Mouse (Mus musculus) c-Kit-positive CD71-negative TER-119-negative erythroid progenitor cells, embryonic 14.5 days (primary cell): Measurements from ENCODE around the gene Myo18a.

Experiments
- DNase-seq: peaks from one replicate; pipeline ENCODE4 v3.0.0-alpha.2; 2013; ENCODE audit warnings: low read depth

Gene Myo18a

GRCm38 (mm10) chr11:77771879-77772713 is 9.1 kb downstream of the Myo18a start:
- no peak for DNase-seq

- no peak for DNase-seq
These were observed 12.8 kb downstream of the Myo18a start for GRCm38 (mm10) chr11:77775701-77776400.

- no peak for DNase-seq
These were observed 14.4 kb downstream of the Myo18a start for GRCm38 (mm10) chr11:77777436-77777835.

DNA sequence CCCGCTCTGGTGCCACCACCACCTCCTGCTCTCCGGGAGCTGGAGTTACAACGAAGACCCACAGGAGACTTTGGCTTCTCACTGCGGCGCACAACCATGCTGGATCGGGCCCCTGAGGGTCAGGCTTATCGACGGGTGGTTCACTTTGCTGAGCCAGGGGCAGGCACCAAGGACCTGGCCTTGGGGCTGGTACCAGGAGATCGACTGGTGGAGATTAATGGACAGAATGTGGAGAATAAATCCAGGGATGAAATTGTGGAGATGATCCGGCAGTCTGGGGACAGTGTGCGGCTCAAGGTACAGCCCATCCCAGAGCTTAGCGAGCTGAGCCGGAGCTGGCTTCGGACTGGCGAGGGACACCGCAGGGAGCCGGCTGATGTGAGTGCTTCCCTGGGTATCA is 14.9 kb downstream of the Myo18a start:
- DNase-seq = no peak

DNA sequence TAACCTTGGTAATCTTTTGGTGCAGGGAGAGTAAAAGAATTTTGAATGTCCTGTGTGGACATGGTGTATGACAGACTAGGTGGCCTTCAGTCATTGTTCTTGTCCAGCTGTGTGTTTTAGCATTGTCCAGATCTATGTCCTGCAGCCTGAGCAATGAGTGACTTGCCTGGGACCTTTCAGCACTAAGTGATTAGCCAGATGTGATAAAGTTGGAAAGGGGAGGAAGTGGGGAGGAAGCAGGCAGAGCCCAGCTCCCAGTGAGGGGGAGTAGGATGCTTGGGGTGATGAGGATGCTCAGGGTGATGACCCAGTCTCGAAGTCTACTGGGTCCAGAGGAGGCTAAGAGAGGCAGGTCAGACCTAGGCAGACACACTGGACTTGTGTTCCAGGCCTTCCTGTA is 16.2 kb downstream of the Myo18a start:
- DNase-seq = no peak

GRCm38 (mm10) chr11:77781088-77781487 is 18.0 kb downstream of the Myo18a start:
- DNase-seq = no peak

DNA sequence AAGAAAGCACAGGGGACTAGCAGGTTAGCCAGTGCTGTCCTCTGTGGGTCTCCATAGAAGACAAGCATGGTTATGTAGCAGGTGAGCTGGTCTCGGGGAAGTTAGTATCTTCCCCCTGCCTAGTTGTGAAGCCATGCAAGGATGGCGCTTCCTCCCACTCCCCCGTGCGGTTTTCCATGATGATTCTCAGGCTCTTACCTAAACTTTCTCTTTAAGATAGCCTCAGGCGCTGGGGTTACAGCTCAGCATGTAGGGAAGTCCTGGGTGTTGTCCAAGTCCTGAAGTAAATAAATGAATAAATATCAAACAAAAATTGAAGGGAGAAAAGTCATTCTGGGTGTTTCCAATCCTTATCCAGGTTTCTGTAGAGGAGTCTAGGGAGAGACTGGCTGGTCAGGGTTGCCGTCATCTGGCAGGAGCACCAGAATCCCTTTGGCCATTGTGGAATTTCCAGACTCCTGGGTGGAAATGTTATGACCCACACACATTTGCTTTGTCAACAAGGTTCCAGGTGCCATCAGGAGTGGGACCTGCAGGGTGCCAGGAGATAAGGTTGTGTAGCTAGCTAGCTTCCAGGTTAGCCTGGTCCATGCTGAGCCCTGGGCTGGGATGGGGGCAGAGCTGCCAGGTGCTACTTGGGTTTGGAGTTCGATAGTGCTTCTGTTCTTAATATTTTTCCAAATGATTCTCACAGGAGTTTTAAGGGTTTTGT is 19.2 kb downstream of the Myo18a start:
- DNase-seq = no peak

DNA sequence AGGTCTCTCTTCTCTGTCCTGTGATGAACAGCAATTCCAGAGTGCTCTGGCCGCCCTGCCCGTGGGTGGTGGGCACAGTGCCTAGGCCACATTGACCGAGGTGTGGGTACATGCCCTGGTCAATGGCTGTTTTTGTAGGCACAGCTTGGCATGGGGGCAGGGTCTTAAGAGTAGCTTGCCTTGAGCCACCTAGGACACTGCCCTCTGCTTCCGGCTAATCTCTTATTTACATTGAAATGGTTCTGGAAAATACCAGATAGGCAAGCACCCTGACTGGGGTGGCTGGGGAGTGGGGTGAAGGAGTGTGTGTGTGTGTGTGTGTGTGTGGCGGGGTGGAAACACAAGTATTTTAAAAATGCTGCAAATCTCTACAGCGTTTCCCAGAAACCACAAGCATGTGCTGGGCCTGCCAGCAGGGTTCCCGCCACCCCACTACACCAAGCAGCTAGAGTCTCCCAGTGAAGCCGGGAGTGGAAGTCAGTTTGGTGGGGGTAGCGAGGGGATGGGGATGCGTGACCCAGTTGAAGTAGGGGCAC is 20.2 kb downstream of the Myo18a start:
- no peak for DNase-seq

DNA sequence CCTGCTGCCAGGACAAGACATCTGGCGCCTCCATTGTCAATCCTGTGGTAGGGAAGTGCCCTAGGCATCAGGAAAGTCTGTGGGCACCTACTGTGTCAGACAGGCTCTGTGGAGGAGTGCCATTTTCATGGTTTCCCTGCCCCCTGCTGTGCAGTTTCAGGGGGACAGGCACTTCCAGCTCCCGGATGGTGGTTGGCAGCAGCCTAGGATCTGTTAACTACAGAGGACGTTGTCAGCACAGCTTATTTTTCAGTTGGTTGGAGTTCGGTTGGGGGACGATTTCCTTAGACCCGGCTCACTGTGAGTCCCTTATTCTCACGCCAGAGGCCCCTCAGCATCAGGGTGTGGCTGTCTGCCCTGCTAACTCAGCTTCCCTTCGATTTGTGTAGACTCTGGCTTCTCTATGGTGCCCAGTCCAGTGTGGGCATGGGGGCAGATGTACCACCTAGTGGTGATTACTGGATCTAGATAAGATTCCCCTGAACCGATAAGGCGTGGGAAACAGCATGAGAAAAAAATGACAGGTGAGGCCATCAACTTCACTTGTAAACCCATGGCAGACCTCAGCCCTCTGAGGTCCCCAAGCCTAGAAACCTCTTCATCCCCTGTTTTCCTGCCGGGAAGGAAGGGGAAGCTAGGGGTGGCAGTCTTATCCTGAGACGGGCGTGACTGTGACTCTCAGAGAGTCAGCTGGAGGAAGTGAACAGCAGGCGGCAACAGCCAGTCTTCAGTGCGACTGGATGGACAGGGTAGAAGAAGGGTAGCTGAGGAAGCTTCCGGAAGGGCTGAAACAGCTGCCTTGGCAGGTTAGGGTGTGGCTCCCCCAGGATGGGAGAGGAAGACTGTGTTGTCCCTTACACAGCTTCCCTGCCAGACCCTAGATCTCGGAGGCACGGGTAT is 21.0 kb downstream of the Myo18a start:
- no peak for DNase-seq

- no peak for DNase-seq
These were observed 21.8 kb downstream of the Myo18a start for GRCm38 (mm10) chr11:77784894-77785293.

GRCm38 (mm10) chr11:77785396-77785767 is 22.3 kb downstream of the Myo18a start:
- no peak for DNase-seq

DNA sequence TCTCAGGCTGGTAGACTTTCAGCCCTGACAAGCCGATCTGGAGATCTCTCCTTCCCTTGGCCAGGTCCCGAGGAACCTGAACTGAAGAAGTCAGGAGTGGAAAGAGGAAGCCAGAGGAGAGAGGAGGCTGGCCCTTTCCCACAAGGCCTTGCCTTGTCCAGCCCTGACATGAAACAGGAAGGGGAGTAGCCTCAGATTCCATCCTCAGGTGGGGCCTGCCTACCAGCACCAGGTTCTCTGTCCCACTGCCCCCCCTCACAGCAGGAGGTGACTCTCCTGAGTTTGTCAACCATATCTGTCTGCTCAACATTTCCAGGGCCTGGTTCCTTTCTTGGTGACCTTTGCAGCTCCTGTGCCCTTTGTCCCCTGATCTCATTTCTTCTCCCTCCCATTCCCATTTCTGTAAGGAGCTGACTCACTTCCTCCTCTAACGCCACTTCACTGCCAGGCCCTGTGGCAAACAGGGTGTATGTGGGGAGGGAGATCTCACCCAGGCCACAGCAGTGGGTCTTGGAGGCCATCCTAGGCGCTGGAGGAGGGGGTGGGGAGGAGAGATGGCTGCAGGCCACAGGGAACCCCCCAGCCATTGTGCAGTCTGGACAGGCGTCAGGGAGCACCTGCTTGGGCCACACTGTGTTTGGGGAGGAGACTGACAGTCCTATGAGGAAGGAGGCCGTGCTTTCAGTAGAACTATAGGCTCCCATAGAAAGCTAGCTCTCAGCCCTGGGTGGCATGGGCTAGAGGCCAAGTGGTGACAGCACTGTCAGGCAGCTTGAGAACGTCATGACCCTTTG is 22.9 kb downstream of the Myo18a start:
- DNase-seq = no peak

DNA sequence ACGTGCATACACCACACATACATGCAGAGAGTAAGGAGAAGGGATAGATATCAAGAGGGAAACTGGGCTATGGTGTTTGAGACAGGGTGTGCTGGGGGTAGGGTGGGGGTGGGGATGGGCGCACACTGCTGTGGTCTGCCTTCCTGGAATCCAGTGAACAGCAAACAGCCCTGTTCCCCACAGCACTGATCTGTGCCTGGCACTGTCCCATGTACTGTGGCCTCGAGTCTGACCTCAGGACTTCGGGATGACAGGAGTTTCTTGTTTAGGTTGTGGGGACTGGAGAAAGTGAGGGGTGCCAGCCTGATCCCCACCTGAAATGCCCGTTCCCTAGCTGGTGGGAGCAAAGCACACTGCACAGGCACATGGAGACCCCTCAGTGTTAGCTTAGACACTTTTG is 24.7 kb downstream of the Myo18a start, which contains the start of gene Gm10277:
Gene Gm10277 (minus strand): TSS at position 41 of the 400 bp plus-strand sequence.
- DNase-seq = no peak

- no peak for DNase-seq
These were observed 26.5 kb downstream of the Myo18a start for GRCm38 (mm10) chr11:77789512-77789911.

GRCm38 (mm10) chr11:77790286-77790685 is 27.2 kb downstream of the Myo18a start:
- no peak for DNase-seq

DNA sequence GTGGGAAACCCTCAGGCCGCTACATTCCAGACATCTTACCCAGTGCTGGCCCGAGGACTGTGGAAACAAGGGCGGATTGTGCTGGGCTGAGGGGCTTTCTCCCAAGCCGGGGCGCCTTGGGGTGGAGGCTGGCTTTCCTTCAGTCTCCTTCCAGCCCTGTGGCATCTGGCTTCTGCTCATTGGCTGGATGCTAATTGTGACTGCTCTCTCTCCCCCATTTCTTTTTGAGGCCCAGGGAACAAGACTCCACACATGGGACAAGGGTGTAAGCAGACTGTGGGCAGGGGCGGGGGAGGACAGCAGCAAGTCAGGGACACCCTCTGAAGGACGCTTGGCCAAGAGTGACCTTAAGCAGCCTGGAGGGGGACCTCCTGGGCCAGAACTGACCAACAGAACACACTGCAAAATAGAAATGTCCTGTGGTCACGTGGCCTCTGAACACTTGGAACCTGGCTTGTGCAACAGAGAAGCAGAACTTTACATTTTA is 28.2 kb downstream of the Myo18a start:
- no peak for DNase-seq

DNA sequence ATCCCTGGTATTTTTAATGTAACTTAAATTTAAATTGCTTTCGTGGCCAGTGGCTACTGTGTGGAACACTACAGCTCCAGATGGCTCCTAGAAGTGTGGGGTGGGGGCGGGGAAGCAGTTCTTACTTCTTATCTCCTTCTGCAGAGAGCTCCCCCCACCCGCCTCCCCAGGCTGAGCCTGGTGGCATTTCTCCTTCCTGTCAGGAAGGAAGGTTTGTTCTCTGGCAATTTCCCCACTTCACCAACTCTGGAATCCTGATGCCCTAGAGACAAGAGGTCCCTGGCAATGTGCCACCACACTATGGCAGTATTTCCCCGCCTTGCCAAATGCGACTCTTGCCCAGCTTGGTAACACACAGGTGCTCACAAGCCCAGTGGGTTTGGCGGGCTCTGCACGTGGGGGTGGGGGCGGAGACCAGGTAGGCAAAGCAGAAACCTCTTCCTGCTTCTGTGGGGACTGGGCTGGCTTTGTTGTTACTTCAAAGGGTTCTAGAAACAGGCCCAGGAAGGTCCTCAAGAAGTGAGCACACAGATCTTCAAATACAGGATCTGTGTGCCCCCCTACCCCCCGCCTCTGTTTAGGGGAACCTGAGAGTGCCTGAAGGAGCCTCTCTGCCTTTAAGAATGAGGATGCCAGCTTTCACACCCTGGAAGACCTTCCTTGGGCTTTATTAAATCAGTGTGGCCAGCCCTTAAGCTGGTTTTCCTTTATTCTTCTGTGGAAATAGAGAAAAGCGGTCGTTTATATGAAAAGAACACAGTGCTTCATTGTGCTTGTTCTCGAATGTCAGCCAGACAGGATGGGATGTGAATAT is 28.9 kb downstream of the Myo18a start:
- DNase-seq = no peak

GRCm38 (mm10) chr11:77792566-77792909 is 29.5 kb downstream of the Myo18a start:
- DNase-seq = no peak

DNA sequence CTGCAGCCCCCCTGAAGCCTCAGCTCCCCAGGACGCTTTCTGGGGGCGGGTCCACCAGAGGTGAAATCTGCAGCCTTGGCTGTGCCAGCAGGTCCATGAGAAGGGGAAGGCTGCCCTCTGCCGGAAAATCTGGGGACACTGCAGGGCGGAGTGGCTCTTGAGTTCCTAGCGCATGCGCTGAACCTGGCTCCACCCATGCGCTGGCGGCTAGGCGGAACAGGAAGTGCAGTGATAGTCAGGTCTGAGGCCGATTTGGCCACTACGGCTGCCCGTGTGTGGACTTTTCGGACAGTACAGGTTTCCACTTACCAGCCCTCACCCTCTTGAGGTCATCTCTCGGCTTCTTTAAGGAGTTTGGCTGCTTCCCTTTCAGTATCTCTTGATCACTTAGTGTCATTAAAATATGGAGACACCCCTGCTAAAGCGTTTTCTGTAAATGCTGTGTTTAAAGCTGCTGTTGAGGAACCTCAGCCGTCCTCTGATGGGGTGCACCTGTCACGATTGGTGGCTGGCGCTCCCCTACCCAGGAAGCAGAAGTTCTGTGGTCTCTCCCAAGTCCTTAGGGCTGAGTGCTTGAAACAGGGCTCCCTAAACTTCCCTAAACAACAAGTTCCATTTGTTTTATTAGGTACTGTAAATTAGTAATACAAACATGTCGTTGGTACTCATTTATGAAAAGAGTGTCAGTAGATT is 30.3 kb downstream of the Myo18a start:
- peak; percentile 97 for DNase-seq
